Mouse (Mus musculus) bone marrow, adult 2 months (tissue): ENCODE measurements around the gene Ptgdr2. TPM values are rescaled to one million over a fixed set of nuclear protein-coding genes. Genes with fewer than 3 reads are reported as not detected.

Experiments used
- H3K27ac ChIP-seq: fragments of 200-500 bp; 2 replicates; pipeline ENCODE4 v1.5.1; 2012; ENCODE audit warnings: low read depth, mild to moderate bottlenecking, control low read depth, inconsistent platforms, low read length; ENCODE audit not compliant: control insufficient read depth, poor library complexity, insufficient read depth
- H3K4me1 ChIP-seq: fragments of 200-500 bp; 2 replicates; pipeline ENCODE4 v1.6.1; 2011; ENCODE audit warnings: low read length; ENCODE audit not compliant: control insufficient read depth, insufficient read depth
- H3K4me3 ChIP-seq: fragments of 200-500 bp; replicated peaks from 2 replicates; pipeline ENCODE3; 2011; ENCODE audit warnings: mild to moderate bottlenecking, low read depth, low read length, control low read depth; ENCODE audit not compliant: control insufficient read depth
- CTCF ChIP-seq: fragments of 200-500 bp; IDR thresholded peaks from 2 replicates; pipeline ENCODE4 v1.5.1; 2011; ENCODE audit warnings: low read length, control low read depth; ENCODE audit not compliant: control insufficient read depth, insufficient read depth
- POLR2A ChIP-seq: fragments of 200-500 bp; IDR thresholded peaks from 2 replicates; pipeline ENCODE4 v1.6.1; 2011; ENCODE audit warnings: low read depth, mild to moderate bottlenecking, control low read depth, low read length, borderline replicate concordance; ENCODE audit not compliant: control insufficient read depth
- WGBS: fragments of 180-500 bp; shearing (Covaris S2); methylation state at CpG from one replicate; pipeline ENCODE4 v1.1.7; 2018; 5-methylcytosine and 5-hydroxymethylcytosine counted together
- polyA plus RNA-seq: library from polyadenylated mRNA; stranded (reverse); fragments of >200 nt; gene quantifications from 2 replicates; pipeline ENCODE4 v1.2.4, GENCODE M21; 2011; ENCODE audit warnings: low replicate concordance; ENCODE audit not compliant: missing spikeins, insufficient read depth, insufficient read length

Gene Ptgdr2
- polyA plus RNA-seq, 1 experiment, result not detected

- no peak overlapping the region for H3K27ac ChIP-seq
- H3K4me3 ChIP-seq, result no peak overlapping the region
- WGBS, result 82% methylated on average over 3 of the region's 3 CpGs
- no peak for TF ChIP-seq POLR2A
- no peaks in the 10 kb centered on the region for H3K4me1 ChIP-seq
These were observed 35.7 kb downstream of the Ptgdr2 start for GRCm38 (mm10) chr19:10972660-10973059.

- no peak overlapping the region for H3K4me3 ChIP-seq
- 84% methylated on average over 2 of the region's 2 CpGs for WGBS
- TF ChIP-seq CTCF, result no peak
- TF ChIP-seq POLR2A, result no peak
- H3K27ac ChIP-seq, result no peak overlapping the region
- no peaks in the 10 kb centered on the region for H3K4me1 ChIP-seq
These were observed 36.2 kb downstream of the Ptgdr2 start for GRCm38 (mm10) chr19:10973187-10973586.

GRCm38 (mm10) chr19:10974238-10974865 lies 37.4 kb downstream of the Ptgdr2 start, which contains the start of gene Ms4a10:
Gene Ms4a10, minus strand, starts transcription at chr19:10974670.
- WGBS, result 70% methylated on average over 4 of the region's 4 CpGs
- H3K4me1 ChIP-seq, result no peaks in the 10 kb centered on the region
- no peak for TF ChIP-seq CTCF
- TF ChIP-seq POLR2A, result no peak
- no peak within 1 kb of the TSS for H3K27ac ChIP-seq
- no peak within 1 kb of the TSS for H3K4me3 ChIP-seq

- Histone ChIP-seq H3K4me3 (no peak overlapping the region), H3K4me1 (peaks cover under 1% of the 10 kb centered on the region; the same call in 1 of the 2 replicates), H3K27ac (no peak overlapping the region)
- WGBS, result 69% methylated on average over 2 of the region's 2 CpGs
- TF ChIP-seq CTCF, result no peak
- TF ChIP-seq POLR2A, result no peak
These were observed 38.2 kb downstream of the Ptgdr2 start for GRCm38 (mm10) chr19:10975187-10975586.

- H3K4me1 ChIP-seq, result peaks cover 4% of the 10 kb centered on the region; the same call in 1 of the 2 replicates
- H3K27ac ChIP-seq, result no peak overlapping the region
- no peak for TF ChIP-seq POLR2A
- 0 out of 2 replicates have a peak, but pooled peaks have one; percentile 31 for TF ChIP-seq CTCF
- no peak overlapping the region for H3K4me3 ChIP-seq
- 38% methylated on average over 4 of the region's 4 CpGs for WGBS
These were observed 39.4 kb downstream of the Ptgdr2 start for GRCm38 (mm10) chr19:10976318-10976717.

GRCm38 (mm10) chr19:10979184-10980168 lies 42.5 kb downstream of the Ptgdr2 start:
- H3K4me1 ChIP-seq, result peaks cover 6% of the 10 kb centered on the region; the same call in 1 of the 2 replicates
- 3% methylated on average over 18 of the region's 18 CpGs for WGBS
- H3K27ac ChIP-seq, result peak overlapping the region; percentile 54
- peak overlapping the region; percentile 61 for H3K4me3 ChIP-seq
- no peak for TF ChIP-seq POLR2A
- peak; percentile 83 for TF ChIP-seq CTCF

GRCm38 (mm10) chr19:10980210-10980609 lies 43.2 kb downstream of the Ptgdr2 start:
- TF ChIP-seq CTCF, result no peak
- no peak for TF ChIP-seq POLR2A
- 45% methylated on average over 5 of the region's 5 CpGs for WGBS
- Histone ChIP-seq H3K4me1 (peaks cover 6% of the 10 kb centered on the region; the same call in 1 of the 2 replicates), H3K27ac (peak overlapping the region; percentile 54), H3K4me3 (peak overlapping the region; percentile 61)

- Histone ChIP-seq H3K4me3 (no peak overlapping the region), H3K27ac (no peak overlapping the region), H3K4me1 (peaks cover 6% of the 10 kb centered on the region; the same call in 1 of the 2 replicates)
- TF ChIP-seq CTCF (peak; percentile 74), POLR2A (no peak)
- WGBS, result 37% methylated on average over 14 of the region's 14 CpGs
These were observed 46.2 kb downstream of the Ptgdr2 start for GRCm38 (mm10) chr19:10983146-10983545.
